Mouse (Mus musculus) C2C12 (cell line): ENCODE data around the gene Krt28.

Source experiments
- CTCF ChIP-seq: IDR thresholded peaks from one replicate; pipeline ENCODE4 v1.5.1; 2011; ENCODE audit not compliant: control insufficient read depth, insufficient read depth, insufficient read length
- MYOD1 ChIP-seq: IDR thresholded peaks from one replicate; pipeline ENCODE4 v1.6.1; 2011; ENCODE audit warnings: low read depth; ENCODE audit not compliant: control insufficient read depth, insufficient read length
- MYOG ChIP-seq: IDR thresholded peaks from one replicate; pipeline ENCODE4 v1.6.1; 2011; ENCODE audit not compliant: control insufficient read depth, insufficient read length; ENCODE audit errors: extremely low read depth
- USF1 ChIP-seq: IDR thresholded peaks from one replicate; pipeline ENCODE4 v1.6.1; 2011; ENCODE audit warnings: low read depth, mild to moderate bottlenecking, control low read depth, moderate library complexity

DNA sequence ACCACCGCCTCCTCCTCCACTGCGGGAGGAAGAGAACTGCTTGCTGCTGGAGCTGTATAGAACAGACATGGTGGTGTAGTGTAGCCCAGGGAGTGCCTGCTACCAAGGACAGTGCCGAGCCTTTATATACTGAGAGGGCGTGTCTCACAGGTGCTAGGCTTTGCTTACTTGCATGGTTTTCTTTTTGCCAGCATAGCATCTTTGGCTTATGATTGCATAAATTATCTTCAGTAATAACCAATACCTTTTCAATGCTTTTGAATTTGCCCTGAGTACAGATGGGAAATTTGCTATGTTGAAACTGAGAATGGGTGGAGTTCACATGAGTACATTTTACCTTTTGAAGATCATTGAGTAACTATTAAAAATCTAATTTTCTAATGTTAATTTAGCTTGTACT is 14.6 kb upstream of the Krt28 start, which contains the start of gene Krt10:
- TF ChIP-seq CTCF: no peak
- no peak for TF ChIP-seq MYOG
- no peak for TF ChIP-seq MYOD1
- TF ChIP-seq USF1: no peak
